Mouse (Mus musculus) ES-Bruce4 (cell line): ENCODE measurements around the gene Stx2. TPM values are rescaled to one million over a fixed set of nuclear protein-coding genes. Genes with fewer than 3 reads are reported as not detected.

ENCODE experiments used
- H3K27ac ChIP-seq: 2 replicates; pipeline ENCODE4 v1.5.1; 2012; ENCODE audit warnings: low read length, inconsistent platforms; ENCODE audit not compliant: insufficient read depth
- H3K27me3 ChIP-seq: 2 replicates; pipeline ENCODE4 v1.6.1; 2012; ENCODE audit warnings: mild to moderate bottlenecking, low read length, inconsistent platforms; ENCODE audit not compliant: control insufficient read depth, poor library complexity, insufficient read depth, severe bottlenecking
- H3K36me3 ChIP-seq: 2 replicates; pipeline ENCODE4 v1.6.1; 2012; ENCODE audit warnings: inconsistent platforms, mild to moderate bottlenecking, low read length, moderate library complexity; ENCODE audit not compliant: control insufficient read depth, poor library complexity, insufficient read depth, severe bottlenecking
- H3K4me1 ChIP-seq: one replicate; pipeline ENCODE4 v1.8.1; 2011; ENCODE audit warnings: low read length; ENCODE audit not compliant: control insufficient read depth, insufficient read depth
- H3K4me3 ChIP-seq: 2 replicates; pipeline ENCODE4 v1.5.1; 2011; ENCODE audit warnings: low read depth, mild to moderate bottlenecking, low read length
- H3K9ac ChIP-seq: 2 replicates; pipeline ENCODE4 v1.6.1; 2012; ENCODE audit warnings: low read depth, mild to moderate bottlenecking, inconsistent platforms; ENCODE audit not compliant: poor library complexity, severe bottlenecking
- H3K9me3 ChIP-seq: replicated peaks from 2 replicates; pipeline ENCODE4 v1.6.1; 2012; ENCODE audit warnings: mild to moderate bottlenecking, low read length, inconsistent platforms; ENCODE audit not compliant: control insufficient read depth, poor library complexity, insufficient read depth, severe bottlenecking
- CTCF ChIP-seq: IDR thresholded peaks from one replicate; pipeline ENCODE4 v1.8.1; 2011; ENCODE audit warnings: low read depth, low read length
- EP300 ChIP-seq: IDR thresholded peaks from 2 replicates; pipeline ENCODE4 v1.6.1; 2011; ENCODE audit warnings: low read depth, low read length; ENCODE audit not compliant: insufficient read depth
- POLR2A ChIP-seq: IDR thresholded peaks from one replicate; pipeline ENCODE4 v1.8.1; 2011; ENCODE audit warnings: low read length; ENCODE audit not compliant: insufficient read depth
- polyA plus RNA-seq: library from polyadenylated mRNA; stranded (reverse); fragments of >200 nt; gene quantifications from 2 replicates; pipeline ENCODE4 v1.2.4, GENCODE M21; 2011; ENCODE audit warnings: low read depth; ENCODE audit not compliant: missing spikeins, insufficient read depth, insufficient read length

Gene Stx2
- polyA plus RNA-seq, 1 experiment: 25.9 TPM

DNA sequence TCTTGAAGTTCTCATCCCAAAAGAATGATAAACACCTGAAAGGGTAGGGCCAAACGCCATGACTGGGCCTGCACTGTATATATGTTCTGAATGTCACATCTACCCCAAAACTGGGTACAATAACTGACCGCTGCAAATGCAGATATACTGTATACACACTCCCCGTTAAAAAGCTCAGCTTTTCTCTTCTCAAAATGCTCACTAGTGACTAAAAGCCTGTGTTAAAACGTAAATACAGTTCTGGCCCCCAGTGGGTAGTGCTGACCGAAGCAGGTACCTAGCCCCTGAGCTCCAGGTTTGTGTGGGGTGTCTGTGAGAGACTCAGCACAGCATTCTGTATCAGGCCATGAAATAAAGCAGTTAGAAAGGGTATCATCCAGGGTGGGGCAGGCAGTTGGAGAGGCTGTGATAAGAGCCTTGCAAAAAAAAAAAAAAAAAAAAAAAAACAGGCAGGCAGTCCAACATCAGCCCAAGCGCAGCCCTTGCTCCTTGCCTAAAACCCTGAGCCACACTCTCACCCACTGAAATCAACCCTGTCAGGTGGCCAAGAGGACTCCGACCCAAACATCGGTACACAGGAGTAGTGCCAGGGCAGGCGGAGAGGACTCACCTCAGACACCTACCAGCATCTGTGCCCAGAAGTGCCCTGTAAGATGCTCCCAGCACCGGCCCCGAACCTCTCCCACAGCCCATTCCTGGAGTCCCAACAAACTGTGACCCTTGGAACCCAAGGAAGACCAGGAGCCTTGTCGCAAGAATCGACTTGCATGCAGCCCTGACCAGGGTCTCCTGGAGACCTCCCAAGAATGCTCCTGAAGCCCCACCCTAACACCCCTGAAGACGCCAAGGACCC, 1.0 kb downstream of the Stx2 start:
- H3K27ac ChIP-seq: no peak overlapping the region

GRCm38 (mm10) chr5:129006031-129006788, 2.2 kb downstream of the Stx2 start:
- no peaks in the 10 kb centered on the region for H3K4me1 ChIP-seq
- H3K27ac ChIP-seq: no peak overlapping the region
- no peaks in the 10 kb centered on the region for H3K9me3 ChIP-seq
- H3K9ac ChIP-seq: no peak overlapping the region
- H3K4me3 ChIP-seq: no peak overlapping the region
- no peaks in the 10 kb centered on the region for H3K36me3 ChIP-seq
- no peak for TF ChIP-seq EP300
- TF ChIP-seq POLR2A: no peak
- peak; percentile 49 for TF ChIP-seq CTCF
- no peaks in the 10 kb centered on the region for H3K27me3 ChIP-seq

More for the DNA sequence above, 1.0 kb downstream of the Stx2 start:
- H3K36me3 ChIP-seq: no peaks in the 10 kb centered on the region
- no peaks in the 10 kb centered on the region for H3K27me3 ChIP-seq
- peak overlapping the region; percentile 90 for H3K9ac ChIP-seq
- TF ChIP-seq CTCF (no peak), POLR2A (no peak), EP300 (no peak)
- H3K9me3 ChIP-seq: no peaks in the 10 kb centered on the region
- peak overlapping the region; percentile 80 for H3K4me3 ChIP-seq
- H3K4me1 ChIP-seq: no peaks in the 10 kb centered on the region

DNA sequence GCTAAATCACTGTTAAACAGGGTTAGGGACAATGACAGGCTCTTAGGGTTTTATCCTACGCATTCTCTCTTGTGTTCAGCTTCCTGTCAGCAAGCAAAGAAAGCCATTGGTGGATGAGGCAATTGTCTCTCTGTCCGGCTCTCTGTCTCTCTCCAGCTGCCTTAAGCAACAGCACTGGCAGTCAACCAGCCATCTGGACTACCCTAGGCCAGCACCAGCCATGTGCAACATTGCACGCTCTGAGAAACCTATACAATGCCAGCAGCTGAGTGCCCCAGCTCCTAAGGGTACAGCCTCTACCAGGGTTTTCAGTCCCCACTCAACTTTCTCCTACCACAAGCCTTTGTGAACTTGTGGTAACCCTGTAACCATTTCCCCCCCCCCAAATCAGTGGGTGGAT, 3.0 kb downstream of the Stx2 start:
- Histone ChIP-seq H3K27me3 (no peaks in the 10 kb centered on the region), H3K36me3 (no peaks in the 10 kb centered on the region), H3K9ac (no peak overlapping the region), H3K4me3 (no peak overlapping the region), H3K4me1 (peaks cover 2% of the 10 kb centered on the region), H3K27ac (no peak overlapping the region), H3K9me3 (no peaks in the 10 kb centered on the region)
- no peak for TF ChIP-seq EP300

DNA sequence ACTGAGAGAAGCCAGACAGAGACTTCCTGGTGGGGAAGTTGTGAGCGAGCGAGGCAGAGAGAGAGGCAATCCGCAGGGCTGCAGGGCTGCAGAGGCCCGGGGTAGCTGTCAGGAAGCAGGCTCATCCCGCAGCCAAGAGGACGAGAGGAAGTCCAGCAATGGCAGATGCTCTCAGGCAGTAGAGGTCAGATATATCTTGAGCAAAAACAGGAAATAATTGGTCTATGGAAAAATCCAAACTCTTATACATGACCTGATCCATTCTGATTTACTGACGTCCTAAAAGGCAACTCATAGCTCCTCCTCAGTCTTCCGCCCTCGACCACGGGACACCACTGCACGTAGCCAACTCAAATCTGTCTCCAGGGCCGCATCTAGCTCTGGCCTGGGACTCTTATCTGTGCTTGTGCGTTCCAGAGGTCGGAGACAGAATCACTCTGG, 5.8 kb downstream of the Stx2 start:
- Histone ChIP-seq H3K9ac (no peak overlapping the region), H3K27me3 (no peaks in the 10 kb centered on the region), H3K36me3 (no peaks in the 10 kb centered on the region), H3K4me3 (no peak overlapping the region), H3K9me3 (no peaks in the 10 kb centered on the region), H3K4me1 (peaks cover 2% of the 10 kb centered on the region), H3K27ac (no peak overlapping the region)
- TF ChIP-seq POLR2A (no peak), CTCF (no peak), EP300 (no peak)

DNA sequence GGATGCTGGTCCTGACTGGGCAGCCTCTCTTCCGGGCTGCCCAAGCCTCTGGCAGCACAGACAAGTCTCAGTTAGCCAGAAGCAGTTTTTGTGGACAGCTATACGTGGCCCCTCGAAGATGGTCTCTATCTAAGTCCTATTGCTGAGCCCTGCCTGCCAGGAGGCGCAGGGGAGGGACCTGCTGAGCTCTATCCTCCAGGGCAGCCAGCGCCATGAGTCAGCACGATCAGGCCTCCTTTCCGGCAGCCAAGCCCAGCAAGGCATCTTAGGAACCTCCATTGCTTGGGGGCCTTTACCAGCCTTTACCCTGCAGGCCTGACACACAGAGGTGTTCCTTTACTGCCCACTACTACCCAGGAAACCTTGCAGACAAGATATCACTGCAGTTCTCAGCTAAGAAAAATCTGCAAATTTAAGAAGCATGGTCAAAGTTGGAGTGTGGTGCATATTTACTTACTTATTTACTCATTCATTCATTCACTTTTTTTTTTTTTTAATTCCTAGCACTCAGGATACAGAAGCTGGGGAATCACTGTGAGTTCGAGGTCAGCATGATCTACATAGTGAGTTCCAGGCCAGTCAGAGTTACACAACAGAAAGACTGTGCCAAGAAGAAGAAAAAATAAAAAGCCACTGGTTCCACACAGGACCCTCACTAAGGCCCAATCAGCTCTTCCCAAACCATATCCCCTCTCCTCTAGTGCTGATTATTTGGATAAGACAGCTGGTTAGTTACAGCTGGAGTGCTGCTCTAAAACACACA, 7.5 kb downstream of the Stx2 start:
- Histone ChIP-seq H3K9me3 (no peaks in the 10 kb centered on the region), H3K36me3 (no peaks in the 10 kb centered on the region), H3K27me3 (no peaks in the 10 kb centered on the region), H3K4me1 (peaks cover 2% of the 10 kb centered on the region), H3K27ac (no peak overlapping the region), H3K4me3 (peak overlapping the region; percentile 6), H3K9ac (peak overlapping the region; percentile 5; the same call in 1 of the 2 replicates)
- TF ChIP-seq EP300: 0 out of 2 replicates have a peak, but pooled peaks have one; percentile 13
- no peak for TF ChIP-seq POLR2A
